Mouse (Mus musculus) liver, adult 2 months (tissue): ENCODE data around the gene Zfp185. TPM values are rescaled to one million over a fixed set of nuclear protein-coding genes. Genes with fewer than 3 reads are reported as not detected.
A peak's percentile ranks its signal among the peaks of the same experiment; 100 is the strongest.

Source experiments
- DNase-seq: peaks from one replicate; pipeline ENCODE4 v3.0.0-alpha.2; 2011; ENCODE audit warnings: low read depth, low spot score; ENCODE audit errors: extremely low read depth
- H3K27ac ChIP-seq: fragments of 200-500 bp; replicated peaks from 2 replicates; pipeline ENCODE4 v1.5.1; 2012; ENCODE audit warnings: low read depth, mild to moderate bottlenecking, control low read depth, inconsistent platforms, low read length; ENCODE audit not compliant: insufficient read depth
- H3K27me3 ChIP-seq: fragments of 200-500 bp; 2 replicates; pipeline ENCODE4 v1.6.1; 2012; ENCODE audit warnings: mild to moderate bottlenecking, moderate library complexity, low read length, inconsistent platforms; ENCODE audit not compliant: control insufficient read depth, insufficient read depth
- H3K36me3 ChIP-seq: fragments of 200-500 bp; 2 replicates; pipeline ENCODE4 v1.6.1; 2012; ENCODE audit warnings: low read length, inconsistent platforms; ENCODE audit not compliant: control insufficient read depth, insufficient read depth
- H3K4me1 ChIP-seq: fragments of 200-500 bp; 2 replicates; pipeline ENCODE4 v1.6.1; 2011; ENCODE audit warnings: low read length; ENCODE audit not compliant: control insufficient read depth, insufficient read depth
- H3K4me3 ChIP-seq: fragments of 200-500 bp; 2 replicates; pipeline ENCODE4 v1.5.1; 2011; ENCODE audit warnings: low read depth, mild to moderate bottlenecking, control low read depth, low read length, moderate library complexity; ENCODE audit not compliant: insufficient read depth
- H3K79me2 ChIP-seq: fragments of 200-500 bp; 2 replicates; pipeline ENCODE4 v1.6.1; 2012; ENCODE audit warnings: inconsistent platforms, mild to moderate bottlenecking, low read length, moderate library complexity; ENCODE audit not compliant: control insufficient read depth, insufficient read depth
- H3K9ac ChIP-seq: fragments of 200-500 bp; 2 replicates; pipeline ENCODE4 v1.6.1; 2012; ENCODE audit warnings: low read depth, mild to moderate bottlenecking, control low read depth, inconsistent platforms, low read length
- CTCF ChIP-seq: fragments of 200-500 bp; IDR thresholded peaks from 2 replicates; pipeline ENCODE4 v1.5.1; 2011; ENCODE audit warnings: low read depth, low read length, control low read depth
- POLR2A ChIP-seq: fragments of 200-500 bp; IDR thresholded peaks from 2 replicates; pipeline ENCODE4 v1.6.1; 2011; ENCODE audit warnings: low read length, control low read depth; ENCODE audit not compliant: insufficient read depth; ENCODE audit errors: extremely low read depth
- WGBS: fragments of 180-500 bp; shearing (Covaris S2); methylation state at CpG from one replicate; pipeline ENCODE4 v1.1.7; 2018; 5-methylcytosine and 5-hydroxymethylcytosine counted together
- polyA plus RNA-seq: library from polyadenylated mRNA; depleted of rRNA; stranded (reverse); fragments of >200 nt; gene quantifications from 2 replicates; pipeline ENCODE4 v1.2.3, GENCODE M21; 2012; rRNA removed
- total RNA-seq: library from RNA; depleted of rRNA; stranded (reverse); fragments of >200 nt; gene quantifications from 2 replicates; pipeline ENCODE4 v1.2.3, GENCODE M21; 2014; rRNA removed

Gene Zfp185
- total RNA-seq (0.13 and 0.18 TPM in 2 replicates), polyA plus RNA-seq (0.07 and 0.15 TPM in 2 replicates)

GRCm38 (mm10) chrX:72986841-72987519 lies at the start of gene Zfp185:
Gene Zfp185, plus strand, starts transcription at chrX:72987339.
- no peak for TF ChIP-seq POLR2A
- TF ChIP-seq CTCF = no peak
- peak; percentile 23 for DNase-seq
- Histone ChIP-seq H3K4me1 (0 out of 2 replicates have a peak, but pooled peaks cover 2% of the 10 kb centered on the region), H3K27me3 (no peaks in the 10 kb centered on the region), H3K9ac (no peak within 1 kb of the TSS), H3K36me3 (no peaks in the 10 kb centered on the region), H3K79me2 (no peaks in the 10 kb centered on the region), H3K4me3 (peak within 1 kb of the TSS; percentile 41; the same call in 1 of the 2 replicates), H3K27ac (no peak within 1 kb of the TSS)
- WGBS = under 1% methylated on average over 34 of the region's 45 CpGs

DNA sequence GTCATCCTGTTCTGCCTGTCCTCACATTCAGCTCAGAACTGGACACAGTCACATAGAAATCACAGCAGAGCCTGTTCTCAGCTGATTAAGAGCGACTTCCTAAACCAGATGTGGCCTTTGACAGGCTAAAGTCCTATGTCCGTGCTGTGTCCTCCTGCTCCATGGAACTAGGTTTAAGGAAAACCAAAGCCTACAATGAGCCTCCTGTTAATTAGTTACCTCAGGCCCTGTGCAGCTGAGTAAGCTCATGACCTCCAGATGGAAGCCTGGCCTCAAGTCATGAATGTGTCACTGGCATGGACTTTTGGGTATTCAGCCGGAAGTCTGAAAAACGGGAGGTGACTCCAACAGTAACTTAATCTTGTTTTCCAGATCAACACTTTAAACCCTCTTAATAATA lies 33.7 kb upstream of the Zfp185 start:
- 46% methylated on average over 4 of the region's 4 CpGs for WGBS
- no peak overlapping the region for H3K4me3 ChIP-seq
- H3K4me1 ChIP-seq = no peaks in the 10 kb centered on the region
- peak; percentile 75 for DNase-seq
- H3K27ac ChIP-seq = no peak overlapping the region
- H3K36me3 ChIP-seq = peaks cover 45% of the 10 kb centered on the region
- no peak for TF ChIP-seq CTCF
- no peak for TF ChIP-seq POLR2A
- H3K9ac ChIP-seq = no peak overlapping the region
- H3K79me2 ChIP-seq = no peaks in the 10 kb centered on the region
- H3K27me3 ChIP-seq = no peaks in the 10 kb centered on the region

DNA sequence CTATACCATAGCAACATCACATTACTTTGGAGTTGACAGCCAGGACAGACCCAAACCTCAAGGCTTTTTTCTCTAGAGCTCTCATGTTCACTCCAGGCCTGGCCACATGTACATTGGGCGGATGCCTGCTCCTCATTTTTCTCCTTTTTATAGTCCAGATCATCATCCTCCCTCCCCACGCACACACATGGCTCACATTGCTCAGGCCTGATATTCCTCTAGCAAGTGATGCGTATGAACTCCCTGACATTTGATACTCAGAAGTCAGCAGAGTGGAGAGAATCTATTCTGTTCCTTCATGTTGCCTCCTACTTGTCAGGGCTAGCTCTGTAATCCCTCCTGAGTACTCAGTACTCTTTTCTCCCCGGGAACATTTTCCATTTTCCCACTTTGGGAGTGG lies 30.7 kb upstream of the Zfp185 start:
- H3K9ac ChIP-seq = no peak overlapping the region
- no peak overlapping the region for H3K27ac ChIP-seq
- no peaks in the 10 kb centered on the region for H3K79me2 ChIP-seq
- WGBS = 100% methylated on average over 4 of the region's 4 CpGs
- DNase-seq = no peak
- H3K4me3 ChIP-seq = no peak overlapping the region
- H3K27me3 ChIP-seq = no peaks in the 10 kb centered on the region
- no peaks in the 10 kb centered on the region for H3K4me1 ChIP-seq
- peaks cover 35% of the 10 kb centered on the region for H3K36me3 ChIP-seq
- TF ChIP-seq CTCF = no peak

- DNase-seq = no peak
- TF ChIP-seq CTCF (no peak), POLR2A (no peak)
These were observed 26.7 kb upstream of the Zfp185 start for GRCm38 (mm10) chrX:72960431-72960830.

DNA sequence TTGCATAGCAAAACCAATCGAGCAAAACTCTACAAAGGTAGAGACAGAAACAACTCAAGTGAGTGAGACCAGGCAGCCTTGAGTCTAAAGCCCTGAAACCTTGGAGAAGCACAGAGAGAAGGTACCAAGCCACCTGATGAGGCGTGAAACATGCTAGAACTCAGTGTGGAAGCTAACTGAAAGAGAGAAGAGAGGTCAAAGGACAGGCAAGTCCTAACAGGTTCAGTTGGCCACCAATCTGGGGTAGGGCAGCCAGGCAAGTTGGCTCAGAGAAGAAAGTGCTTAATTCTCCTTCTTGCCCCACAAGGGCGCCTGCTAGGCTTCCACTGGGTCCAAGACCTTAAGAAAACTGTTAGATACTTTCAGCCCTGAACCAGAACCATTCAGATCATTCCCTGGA lies 25.6 kb upstream of the Zfp185 start:
- Histone ChIP-seq H3K79me2 (no peaks in the 10 kb centered on the region), H3K4me3 (no peak overlapping the region), H3K9ac (no peak overlapping the region), H3K27ac (no peak overlapping the region), H3K27me3 (no peaks in the 10 kb centered on the region), H3K4me1 (no peaks in the 10 kb centered on the region), H3K36me3 (peaks cover 15% of the 10 kb centered on the region)
- 79% methylated on average over 3 of the region's 3 CpGs for WGBS
- no peak for TF ChIP-seq CTCF
- no peak for TF ChIP-seq POLR2A
- peak; percentile 47 for DNase-seq

More at GRCm38 (mm10) chrX:72960431-72960830, 26.7 kb upstream of the Zfp185 start:
- Histone ChIP-seq H3K4me3 (no peak overlapping the region), H3K27ac (no peak overlapping the region), H3K27me3 (no peaks in the 10 kb centered on the region), H3K9ac (no peak overlapping the region), H3K79me2 (no peaks in the 10 kb centered on the region), H3K36me3 (peaks cover 22% of the 10 kb centered on the region), H3K4me1 (no peaks in the 10 kb centered on the region)
- 92% methylated on average over 4 of the region's 4 CpGs for WGBS

DNA sequence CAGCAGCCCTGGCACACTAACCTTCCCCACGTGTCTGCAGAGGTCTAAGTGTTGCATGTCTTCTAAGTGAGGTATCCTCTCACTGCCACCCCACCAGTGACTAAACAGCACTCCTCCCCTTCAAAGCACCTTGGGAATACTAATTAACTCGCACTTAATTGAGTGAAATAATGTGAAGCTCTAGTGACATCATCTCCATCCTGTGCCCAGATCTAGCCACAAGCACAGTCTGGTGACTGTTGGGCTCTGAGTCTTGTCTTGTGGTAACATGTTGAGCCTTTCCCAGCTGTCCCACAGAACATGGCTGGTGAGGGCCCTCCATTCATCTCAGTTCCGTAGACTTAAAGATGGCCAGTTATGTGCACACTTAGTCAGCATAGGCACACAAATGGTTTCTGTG lies 24.4 kb upstream of the Zfp185 start:
- no peak overlapping the region for H3K27ac ChIP-seq
- H3K79me2 ChIP-seq = no peaks in the 10 kb centered on the region
- H3K4me3 ChIP-seq = no peak overlapping the region
- no peak overlapping the region for H3K9ac ChIP-seq
- H3K36me3 ChIP-seq = peaks cover 7% of the 10 kb centered on the region
- WGBS = 97% methylated on average over 3 of the region's 3 CpGs
- TF ChIP-seq POLR2A (no peak), CTCF (no peak)
- no peaks in the 10 kb centered on the region for H3K27me3 ChIP-seq
- DNase-seq = no peak
- H3K4me1 ChIP-seq = no peaks in the 10 kb centered on the region
